In the genomic region with DNA sequence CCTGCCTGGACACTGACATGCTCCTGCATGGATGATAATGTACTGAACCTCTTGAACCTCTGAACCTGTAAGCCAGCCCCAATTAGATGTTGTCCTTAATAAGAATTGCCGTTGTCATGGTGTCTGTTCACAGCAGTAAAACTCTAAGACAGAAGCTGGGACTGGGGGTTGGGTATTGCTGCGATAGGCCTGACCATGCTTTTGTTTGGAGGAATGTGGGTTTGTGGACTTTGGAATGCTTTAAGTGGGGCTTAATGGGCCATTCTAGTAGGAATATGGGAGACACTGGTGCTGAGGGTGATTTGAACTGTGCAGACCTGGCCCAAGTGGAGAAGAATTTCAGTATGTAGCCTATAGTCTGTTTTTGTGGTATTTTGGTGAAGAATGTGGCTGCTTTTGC, we compare ENCODE assay signal across 23 mouse cellular contexts. TPM values are rescaled to one million over a fixed set of nuclear protein-coding genes. Genes with fewer than 3 reads are reported as not detected.
DNase-seq lines count a peak whose midpoint lies in the region; ATAC-seq lines count a peak whose summit lies in the region.
"Had no signal": no experiment of that assay in that cellular context is flagged by ENCODE, and none has a peak within 500 bp of the region (broad histone marks: within the 10 kb centered on the region; RNA-seq: fewer than 3 reads in every experiment).

No protein-coding gene starts in this region.

- peaks cover 17% of the 10 kb centered on the region for H3K36me3 ChIP-seq in forebrain, embryonic 10.5 days (replicated peaks)
- H3K36me3 ChIP-seq in forebrain, embryonic 13.5 days (ENCODE audit: poor library complexity, severe bottlenecking) = peaks cover 17% of the 10 kb centered on the region
- no peaks in the 10 kb centered on the region for H3K36me3 ChIP-seq in lung, embryonic 16.5 days (ENCODE audit: control insufficient read depth, insufficient read depth, low read length)
- no peaks in the 10 kb centered on the region for H3K36me3 ChIP-seq in intestine, embryonic 15.5 days
- H3K36me3 ChIP-seq: embryonic facial prominence, embryonic 12.5 days; forebrain, embryonic 15.5 days; hindbrain, embryonic 12.5 days had no signal

- H3K4me2 ChIP-seq in forebrain, embryonic 13.5 days = no peak overlapping the region
- H3K4me2 ChIP-seq in lung, embryonic 16.5 days (ENCODE audit: low read depth, low read length) = no peak overlapping the region
- H3K4me2 ChIP-seq in intestine, embryonic 15.5 days (replicated peaks) = no peak overlapping the region
- H3K4me2 ChIP-seq: embryonic facial prominence, embryonic 12.5 days; forebrain, embryonic 15.5 days; hindbrain, embryonic 12.5 days had no signal

- 34% methylated on average over 2 of the region's 2 CpGs for WGBS in forebrain, embryonic 10.5 days
- WGBS in forebrain, embryonic 13.5 days = 15% methylated on average over 2 of the region's 2 CpGs
- WGBS in lung, embryonic 16.5 days = 63% methylated on average over 2 of the region's 2 CpGs
- WGBS in intestine, embryonic 15.5 days = 24% methylated on average over 2 of the region's 2 CpGs

- H3K9ac ChIP-seq in forebrain, embryonic 13.5 days = no peak overlapping the region
- no peak overlapping the region for H3K9ac ChIP-seq in lung, embryonic 16.5 days (ENCODE audit: low read length)
- no peak overlapping the region for H3K9ac ChIP-seq in intestine, embryonic 15.5 days
- H3K9ac ChIP-seq: embryonic facial prominence, embryonic 12.5 days; forebrain, embryonic 15.5 days; hindbrain, embryonic 12.5 days had no signal

- H3K27ac ChIP-seq in forebrain, embryonic 10.5 days = 0 out of 2 replicates have a peak overlapping the region, but pooled peaks have one; percentile 35
- no peak overlapping the region for H3K27ac ChIP-seq in forebrain, embryonic 13.5 days
- H3K27ac ChIP-seq in lung, embryonic 16.5 days (ENCODE audit: low read length) = no peak overlapping the region
- H3K27ac ChIP-seq in intestine, embryonic 15.5 days = peak overlapping the region; percentile 34; the same call in 1 of the 2 replicates
- H3K27ac ChIP-seq: embryonic facial prominence, embryonic 12.5 days; forebrain, embryonic 15.5 days; hindbrain, embryonic 12.5 days; layer of hippocampus, adult 2 months had no signal

- no peak overlapping the region for H3K4me3 ChIP-seq in forebrain, embryonic 10.5 days
- H3K4me3 ChIP-seq in forebrain, embryonic 13.5 days = no peak overlapping the region
- H3K4me3 ChIP-seq in lung, embryonic 16.5 days (ENCODE audit: low read length) = no peak overlapping the region
- no peak overlapping the region for H3K4me3 ChIP-seq in intestine, embryonic 15.5 days (replicated peaks)
- H3K4me3 ChIP-seq: embryonic facial prominence, embryonic 12.5 days; forebrain, embryonic 15.5 days; hindbrain, embryonic 12.5 days; layer of hippocampus, adult 2 months; myocyte had no signal

- H3K27me3 ChIP-seq in forebrain, embryonic 10.5 days (ENCODE audit: poor library complexity, severe bottlenecking) = no peaks in the 10 kb centered on the region
- no peaks in the 10 kb centered on the region for H3K27me3 ChIP-seq in forebrain, embryonic 13.5 days
- H3K27me3 ChIP-seq in lung, embryonic 16.5 days (ENCODE audit: control insufficient read depth, insufficient read depth, low read depth, low read length) = no peaks in the 10 kb centered on the region
- H3K27me3 ChIP-seq in intestine, embryonic 15.5 days (replicated peaks) = no peaks in the 10 kb centered on the region
- H3K27me3 ChIP-seq: embryonic facial prominence, embryonic 12.5 days; forebrain, embryonic 15.5 days; hindbrain, embryonic 12.5 days had no signal

- H3K4me1 ChIP-seq in forebrain, embryonic 10.5 days = peaks cover 29% of the 10 kb centered on the region
- 0 out of 2 replicates have a peak, but pooled peaks cover 5% of the 10 kb centered on the region for H3K4me1 ChIP-seq in forebrain, embryonic 13.5 days
- H3K4me1 ChIP-seq in lung, embryonic 16.5 days (replicated peaks; ENCODE audit: control insufficient read depth, insufficient read depth, low read length) = peaks cover 4% of the 10 kb centered on the region; the same call in 1 of the 2 replicates
- H3K4me1 ChIP-seq in intestine, embryonic 15.5 days (replicated peaks) = 0 out of 2 replicates have a peak, but pooled peaks cover 2% of the 10 kb centered on the region
- H3K4me1 ChIP-seq: embryonic facial prominence, embryonic 12.5 days; forebrain, embryonic 15.5 days; hindbrain, embryonic 12.5 days had no signal

- DNase-seq in forebrain, embryonic 10.5 days (ENCODE audit: extremely low spot score, low spot score) = peak; percentile 27
- no peak for DNase-seq in lung, postnatal 25 days (ENCODE audit: low spot score)
- peak; percentile 9 for DNase-seq in yolk sac, embryonic 10.5 days (ENCODE audit: low spot score)
- no peak for DNase-seq in adrenal gland, postnatal 10 days
- DNase-seq: adrenal gland, adult 2 months; cerebellum, adult 2 months; gastrocnemius, postnatal 14 days; heart, adult 18-20 months; kidney, adult 8-10 months; kidney, postnatal 14 days; lung, postnatal 4 days; midbrain, embryonic 14.5 days; spleen, adult 18-20 months; thymus, postnatal 14 days had no signal

- ATAC-seq in forebrain, embryonic 13.5 days = no peak
- 0 out of 2 replicates have a peak, but pooled peaks have one; percentile 20 for ATAC-seq in lung, embryonic 16.5 days (ENCODE audit: low read depth)
- ATAC-seq in intestine, embryonic 15.5 days = peak; percentile 44
- ATAC-seq in monocyte, adult 5-6 weeks (replicated peaks; ENCODE audit: insufficient number of reproducible peaks, low FRiP score, low TSS enrichment, poor library complexity, severe bottlenecking) = no peak
- ATAC-seq: forebrain, embryonic 15.5 days had no signal

- no peaks in the 10 kb centered on the region for H3K9me3 ChIP-seq in forebrain, embryonic 10.5 days
- no peaks in the 10 kb centered on the region for H3K9me3 ChIP-seq in forebrain, embryonic 13.5 days (replicated peaks)
- H3K9me3 ChIP-seq in lung, embryonic 16.5 days (ENCODE audit: control insufficient read depth, low read length) = no peaks in the 10 kb centered on the region
- H3K9me3 ChIP-seq in intestine, embryonic 15.5 days = no peaks in the 10 kb centered on the region
- H3K9me3 ChIP-seq: embryonic facial prominence, embryonic 12.5 days; forebrain, embryonic 15.5 days; hindbrain, embryonic 12.5 days had no signal

RNA-seq across cellular contexts. Expression of a gene that starts 15.5 kb away (rescaled TPM):
- polyA plus RNA-seq in forebrain, embryonic 10.5 days (2016; fragmentation: Nextera tagmentation; extraction: Ambion mirVana) = 60.9 and 65.7 TPM in 2 replicates
- 51.0 and 58.1 TPM in 2 replicates for polyA plus RNA-seq in forebrain, embryonic 13.5 days (2015; fragmentation: Nextera tagmentation; extraction: Ambion mirVana)
- 76.3 and 83.9 TPM in 2 replicates for polyA plus RNA-seq in lung, embryonic 16.5 days (2015; fragmentation: Nextera tagmentation; extraction: Ambion mirVana)
- 57.8 and 61.8 TPM in 2 replicates for polyA plus RNA-seq in intestine, embryonic 15.5 days (2015; fragmentation: Nextera tagmentation; extraction: Ambion mirVana)
- total RNA-seq in adrenal gland, postnatal 10 days (2021) = 10 to 100 TPM; 46.8 to 47.4 TPM
- total RNA-seq in monocyte, adult 5-6 weeks (2017) = 38.5 to 50.0 TPM (median 45.2 TPM) in 3 replicates

RNA-seq across cellular contexts. Expression of a gene that starts 50.3 kb away (rescaled TPM):
- 3.6 and 7.3 TPM in 2 replicates for polyA plus RNA-seq in forebrain, embryonic 10.5 days (2016; fragmentation: Nextera tagmentation; extraction: Ambion mirVana)
- polyA plus RNA-seq in forebrain, embryonic 13.5 days (2015; fragmentation: Nextera tagmentation; extraction: Ambion mirVana) = 44.1 and 55.6 TPM in 2 replicates
- 2.1 and 2.5 TPM in 2 replicates for polyA plus RNA-seq in lung, embryonic 16.5 days (2015; fragmentation: Nextera tagmentation; extraction: Ambion mirVana)
- 6.6 TPM in 2 replicates for polyA plus RNA-seq in intestine, embryonic 15.5 days (2015; fragmentation: Nextera tagmentation; extraction: Ambion mirVana)
- total RNA-seq in adrenal gland, postnatal 10 days (2021) = 10 to 100 TPM in 1 of 2 experiments, 1 to 10 TPM in 1; 7.6 to 11.4 TPM
- 0.29 to 1.4 TPM in 2 of 3 replicates, not detected in the other for total RNA-seq in monocyte, adult 5-6 weeks (2017)

Comparison
In these comparisons a context has a peak if more than half of its experiments do, and no peak if none do; other contexts are left out.
1. H3K27ac ChIP-seq: peak in forebrain, embryonic 10.5 days (single experiment) and intestine, embryonic 15.5 days (single experiment); none in forebrain, embryonic 13.5 days (single experiment) and lung, embryonic 16.5 days (single experiment).
2. DNase-seq: peak in forebrain, embryonic 10.5 days (single experiment) and yolk sac, embryonic 10.5 days (single experiment); none in lung, postnatal 25 days (single experiment) and adrenal gland, postnatal 10 days (single experiment).
3. ATAC-seq: peak in lung, embryonic 16.5 days (single experiment) and intestine, embryonic 15.5 days (single experiment); none in forebrain, embryonic 13.5 days (single experiment) and monocyte, adult 5-6 weeks (single experiment).